Mouse (Mus musculus): ENCODE results near the gene Nbr1.
"Not testable (repeated sequence)": the region's sequence is repeated elsewhere in the genome, so short reads cannot be mapped to it uniquely, and the experiment has no call there.

The Nbr1 gene

DNA sequence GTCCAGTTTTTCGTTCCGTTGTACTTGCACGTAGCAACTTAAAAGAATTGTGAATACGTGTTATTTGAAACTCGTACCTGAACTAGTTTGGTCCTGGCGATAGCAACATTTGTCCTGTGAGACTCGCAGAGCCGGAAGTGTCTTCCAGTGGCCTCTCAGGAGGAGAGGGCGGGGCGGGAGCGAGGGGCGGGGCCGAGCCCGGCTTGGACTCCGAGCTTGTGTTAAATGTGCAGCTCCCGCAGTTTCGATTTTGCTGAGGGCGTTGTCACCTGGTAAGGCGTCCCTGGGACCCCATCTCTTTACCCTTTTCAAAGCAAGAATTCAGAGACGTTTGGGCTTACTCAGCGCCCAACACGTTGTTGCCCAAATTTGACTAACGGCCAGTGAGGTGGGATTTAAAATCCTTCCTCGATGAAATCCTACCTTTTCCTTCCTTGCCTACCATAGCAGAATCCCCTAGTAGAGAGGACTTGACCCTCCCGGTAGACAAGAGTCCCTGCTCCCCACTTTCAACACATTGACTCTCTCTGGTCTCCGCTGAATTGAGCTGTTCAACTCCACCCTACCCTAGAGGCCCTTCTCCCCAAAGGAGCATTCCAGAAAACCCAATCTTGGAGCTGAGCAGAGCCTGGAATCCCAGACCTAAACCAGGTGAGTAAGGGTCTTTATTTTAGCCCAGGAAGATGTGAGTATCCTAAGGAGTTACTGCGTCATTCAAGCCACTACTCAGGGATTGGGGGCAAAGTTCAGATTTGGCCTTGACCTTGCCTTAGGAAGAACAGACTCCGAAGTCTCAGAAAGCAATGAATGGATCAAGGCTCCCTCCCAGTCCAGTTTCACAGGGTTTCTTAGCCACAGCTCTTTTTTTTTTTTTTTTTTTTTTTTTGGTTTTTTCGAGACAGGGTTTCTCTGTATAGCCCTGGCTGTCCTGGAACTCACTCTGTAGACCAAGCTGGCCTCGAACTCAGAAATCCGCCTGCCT is 30.4 kb downstream of the Nbr1 start, which contains the start of gene Tmem106a:
Gene Tmem106a (plus strand): TSS at position 189 of the 982 bp plus-strand sequence.
- DNase-seq (ENCODE audit: low spot score in 2 of 2): no peak

DNA sequence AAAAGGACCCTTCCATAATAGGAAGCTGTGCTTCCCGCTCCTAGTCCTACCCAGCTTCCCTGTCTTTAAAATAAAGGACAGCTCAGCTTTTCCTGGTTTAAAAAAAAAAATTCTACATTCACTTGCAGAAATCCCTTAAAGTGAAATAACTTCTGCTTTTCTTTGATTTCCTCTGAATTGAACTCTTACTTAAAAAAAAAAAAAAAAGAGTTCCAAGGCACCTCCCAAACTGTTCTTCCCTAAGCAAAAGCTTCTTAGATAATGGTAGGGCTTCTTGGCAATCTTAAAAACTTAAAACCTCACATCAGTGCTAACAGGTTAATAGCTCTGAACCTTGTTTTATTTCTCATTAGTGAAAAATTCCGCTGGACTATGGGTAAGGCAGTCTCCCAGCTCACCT is 31.3 kb downstream of the Nbr1 start:
- no peak for DNase-seq (ENCODE audit: low spot score in 2 of 2)

DNA sequence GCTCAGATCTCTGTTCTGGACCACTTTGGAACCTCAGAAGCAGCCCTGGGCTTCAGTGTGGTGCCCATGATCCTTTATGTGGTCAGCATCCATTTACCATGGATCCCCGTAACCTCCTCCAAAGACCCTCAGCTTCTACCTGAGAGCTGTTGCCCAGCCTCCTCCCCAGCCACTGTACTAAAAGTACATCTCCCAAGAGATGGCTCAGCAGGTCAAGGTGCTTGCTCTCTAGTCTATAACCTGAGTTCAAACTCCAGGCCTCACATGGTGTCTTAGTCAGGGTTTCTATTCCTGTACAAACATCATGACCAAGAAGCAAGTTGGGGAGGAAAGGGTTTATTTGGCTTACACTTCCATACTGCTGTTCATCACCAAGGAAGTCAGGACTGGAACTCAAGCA is 33.1 kb downstream of the Nbr1 start:
- not testable (repeated sequence) for DNase-seq (ENCODE audit: low spot score in 2 of 2)

DNA sequence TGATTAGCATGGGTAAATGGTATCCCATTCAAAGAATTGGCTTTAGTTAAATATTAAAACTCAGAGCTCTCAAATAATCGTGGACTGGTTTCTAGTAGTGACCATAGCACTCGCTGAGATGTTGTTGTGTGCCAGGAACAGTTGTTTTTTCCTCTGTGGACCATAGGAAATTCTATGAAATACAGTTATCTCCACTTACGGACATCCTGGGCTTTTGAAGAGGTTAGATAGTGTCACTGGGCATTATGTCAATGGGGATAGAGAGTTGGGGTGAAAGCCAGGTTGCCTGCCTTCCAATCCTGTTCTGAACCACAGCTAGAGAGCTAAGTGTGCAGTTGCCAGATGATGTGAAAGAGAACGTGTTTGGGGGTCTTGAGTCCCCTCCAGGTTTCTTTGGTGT is 33.9 kb downstream of the Nbr1 start:
- no peak for DNase-seq (ENCODE audit: low spot score in 2 of 2)

DNA sequence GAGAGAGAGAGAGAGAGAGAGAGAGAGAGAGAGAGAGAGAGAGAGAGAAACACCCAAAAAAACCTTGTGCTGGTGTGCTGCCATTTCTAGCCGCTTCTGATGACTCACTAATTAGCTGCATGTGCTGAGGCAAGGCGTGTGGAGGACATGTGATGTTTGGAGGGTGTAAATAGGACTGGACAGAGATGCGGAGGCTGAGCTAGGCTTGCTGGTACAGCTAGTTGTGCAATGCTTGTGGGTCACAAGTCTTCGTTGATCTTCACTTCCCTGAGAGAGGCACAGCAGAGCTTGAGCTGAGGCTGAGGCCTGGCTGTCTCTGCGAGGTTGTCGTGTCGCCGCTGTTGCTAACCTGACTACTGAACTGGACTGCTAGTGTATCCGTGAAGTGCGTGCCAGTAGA is 35.7 kb downstream of the Nbr1 start:
- peak in 1 of 2 experiments; percentile 19 for DNase-seq (ENCODE audit: low spot score in 2 of 2)

DNA sequence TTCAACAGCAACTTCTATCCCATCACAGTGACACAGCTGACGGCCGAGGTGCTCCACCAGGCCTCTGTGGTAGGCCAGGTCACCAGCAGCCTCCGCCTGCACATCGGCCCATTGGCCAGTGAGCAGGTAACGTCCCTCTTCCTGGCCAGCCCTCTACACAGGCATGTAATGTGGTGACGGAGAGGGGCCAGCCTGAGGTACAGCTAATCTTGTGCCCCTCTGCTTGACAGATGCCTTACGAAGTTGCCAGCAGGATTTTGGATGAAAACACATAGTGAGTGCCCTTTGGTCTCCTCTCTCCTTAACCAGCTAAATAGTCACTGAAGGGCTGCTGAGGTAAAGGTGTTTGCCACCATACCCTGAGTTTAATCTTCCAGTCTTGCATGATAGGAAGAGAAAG is 36.9 kb downstream of the Nbr1 start:
- DNase-seq (ENCODE audit: low spot score in 2 of 2): no peak

DNA sequence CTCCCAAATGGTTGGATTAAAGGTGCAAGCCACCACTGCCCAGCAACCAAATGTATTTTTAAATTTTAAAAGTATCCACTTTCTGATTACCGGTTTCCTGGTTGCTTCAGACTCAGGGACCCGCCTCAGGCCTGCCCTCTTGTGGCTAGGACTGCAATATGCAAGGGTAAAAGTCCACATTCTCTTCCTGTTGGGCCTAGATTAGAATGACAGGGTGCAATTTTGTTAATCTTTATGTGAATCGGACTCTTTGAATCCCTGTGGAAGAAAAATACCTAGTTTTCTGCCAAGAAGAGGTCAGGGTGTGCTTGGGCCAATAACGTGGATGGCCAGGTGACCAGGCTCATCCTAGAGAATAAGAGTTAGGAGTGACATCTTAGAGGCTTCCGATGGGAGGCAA is 37.5 kb downstream of the Nbr1 start:
- peak in 1 of 2 experiments; percentile 46 for DNase-seq (ENCODE audit: low spot score in 2 of 2)

DNA sequence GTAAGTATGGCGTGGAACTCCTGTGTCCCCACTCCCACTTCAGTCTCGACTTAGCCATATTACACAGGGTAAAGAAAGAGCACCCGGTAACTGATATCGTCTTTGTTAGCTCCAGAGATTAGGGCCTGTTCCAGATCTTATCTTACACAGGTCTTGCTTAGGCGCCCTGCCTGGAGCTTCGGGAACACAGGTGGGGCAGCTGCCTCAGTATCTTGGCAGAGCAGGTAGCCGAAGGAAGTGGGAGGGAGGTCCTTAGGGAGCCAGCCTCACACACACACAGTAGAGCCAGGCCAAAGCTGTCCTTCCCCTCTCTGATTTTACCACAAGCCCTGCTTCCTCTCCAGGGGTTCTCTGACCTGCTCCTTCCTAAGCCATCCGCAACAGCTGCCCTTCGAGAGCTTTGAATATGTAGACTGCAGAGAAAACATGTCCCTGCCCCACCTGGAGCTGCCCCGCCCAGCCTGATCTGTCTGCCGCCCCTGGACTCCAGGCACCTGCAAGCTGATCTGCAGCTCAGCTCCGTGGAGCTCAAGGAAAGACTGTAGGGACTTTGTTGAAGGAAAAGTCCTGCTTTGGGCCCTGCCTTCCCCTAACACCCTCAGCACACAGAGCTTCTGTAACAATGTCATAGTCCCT is 38.2 kb downstream of the Nbr1 start:
- DNase-seq (ENCODE audit: low spot score in 2 of 2): no peak

DNA sequence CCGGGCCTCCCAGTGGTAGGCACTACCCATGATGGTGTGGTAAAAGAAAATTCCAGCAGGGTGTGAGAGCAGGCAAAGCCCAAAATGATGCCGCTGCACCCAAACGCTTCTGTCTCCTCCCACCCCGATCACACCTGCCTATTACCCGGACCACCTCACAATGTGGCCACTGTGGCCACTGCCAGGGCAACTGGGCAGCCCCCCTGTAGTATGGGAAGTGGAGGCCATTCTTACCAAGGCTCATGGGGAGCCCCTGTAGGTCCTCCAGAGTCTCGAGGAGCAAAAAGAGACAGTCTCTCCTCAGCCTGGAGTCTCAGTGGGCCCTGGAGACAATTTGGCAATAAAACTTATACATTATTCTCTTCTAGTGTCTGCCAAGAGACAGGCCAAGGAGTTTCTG is 47.2 kb downstream of the Nbr1 start, which contains the start of gene Gm11634:
Gene Gm11634 (minus strand): TSS at position 101 of the 400 bp plus-strand sequence.
- no peak for DNase-seq (ENCODE audit: low spot score in 2 of 2)

DNA sequence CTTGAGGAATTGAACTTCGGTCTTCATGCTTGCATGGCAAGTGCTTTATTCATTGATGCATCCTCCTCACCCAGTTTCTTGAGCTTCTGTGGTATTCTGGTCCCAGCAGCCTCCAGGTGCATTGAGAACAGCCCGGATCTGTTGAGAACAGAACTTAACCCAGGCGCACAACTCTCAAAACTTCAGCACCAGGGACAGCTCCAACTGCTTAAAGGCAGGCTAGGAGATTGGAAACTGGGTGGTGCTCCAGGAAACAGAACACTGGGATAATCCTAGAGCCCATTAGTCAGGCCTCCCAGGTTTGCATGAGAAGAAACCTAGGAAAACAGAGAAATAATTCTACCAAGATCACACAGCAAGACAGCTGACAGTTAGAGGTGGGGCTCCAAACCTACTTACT is 50.5 kb downstream of the Nbr1 start:
- no peak for DNase-seq (ENCODE audit: low spot score in 2 of 2)

DNA sequence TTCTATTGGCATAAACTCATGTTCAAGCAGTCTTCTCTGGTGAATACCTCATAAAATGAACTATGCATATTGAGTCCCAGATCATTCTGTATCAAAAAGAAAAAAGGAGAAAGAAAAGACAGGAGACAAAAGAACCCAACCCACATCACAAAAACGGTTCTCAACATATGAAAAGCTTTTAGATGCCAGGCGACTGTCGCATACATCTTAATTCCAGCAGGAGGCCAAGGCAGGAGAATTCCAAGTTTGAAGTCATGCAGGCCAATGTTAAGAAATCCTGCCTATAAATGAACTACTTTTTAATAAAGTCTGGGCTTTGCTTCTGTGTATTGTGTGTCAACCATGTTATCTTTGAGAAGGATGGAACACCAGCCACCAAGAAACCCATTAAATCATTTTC is 52.2 kb downstream of the Nbr1 start:
- DNase-seq (ENCODE audit: low spot score in 2 of 2): no peak

DNA sequence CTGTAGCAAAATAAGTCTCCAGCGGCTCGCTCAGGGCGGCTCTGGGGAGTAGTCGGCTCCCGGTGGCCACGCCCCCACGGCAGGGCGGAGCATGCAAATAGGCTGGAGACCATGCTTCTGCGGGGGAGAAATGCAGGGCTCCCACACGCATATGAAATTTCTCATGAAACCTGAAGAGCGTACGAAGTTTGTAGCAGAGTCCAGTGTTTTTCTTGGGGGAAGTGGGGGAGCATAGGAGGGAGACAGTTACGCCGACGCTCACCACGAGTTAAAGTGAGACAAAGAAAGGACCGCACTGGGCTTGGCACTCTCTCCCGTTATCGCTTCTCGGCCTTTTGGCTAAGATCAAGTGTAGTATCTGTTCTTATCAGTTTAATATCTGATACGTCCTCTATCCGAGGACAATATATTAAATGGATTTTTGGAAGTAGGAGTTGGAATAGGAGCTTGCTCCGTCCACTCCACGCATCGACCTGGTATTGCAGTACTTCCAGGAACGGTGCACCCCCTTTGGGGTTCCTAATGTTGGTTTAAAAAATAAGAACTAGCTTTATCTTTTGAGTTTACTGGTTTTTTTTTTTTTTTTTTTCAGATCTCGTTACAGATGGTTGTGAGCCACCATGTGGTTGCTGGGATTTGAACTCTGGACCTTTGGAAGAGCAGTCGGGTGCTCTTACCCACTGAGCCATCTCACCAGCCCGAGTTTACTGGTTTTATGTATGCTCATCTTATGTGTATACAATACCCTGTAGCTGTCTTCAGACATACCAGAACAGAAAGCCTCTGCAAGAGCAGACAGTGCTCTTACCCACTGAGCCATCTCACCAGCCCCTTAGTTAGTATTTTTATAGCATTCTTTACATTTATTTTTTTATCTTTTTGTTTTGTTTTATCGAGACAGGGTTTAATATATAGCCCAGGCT is 52.8 kb downstream of the Nbr1 start:
- peak in 1 of 2 experiments; percentile 40 for DNase-seq (ENCODE audit: low spot score in 2 of 2)

DNA sequence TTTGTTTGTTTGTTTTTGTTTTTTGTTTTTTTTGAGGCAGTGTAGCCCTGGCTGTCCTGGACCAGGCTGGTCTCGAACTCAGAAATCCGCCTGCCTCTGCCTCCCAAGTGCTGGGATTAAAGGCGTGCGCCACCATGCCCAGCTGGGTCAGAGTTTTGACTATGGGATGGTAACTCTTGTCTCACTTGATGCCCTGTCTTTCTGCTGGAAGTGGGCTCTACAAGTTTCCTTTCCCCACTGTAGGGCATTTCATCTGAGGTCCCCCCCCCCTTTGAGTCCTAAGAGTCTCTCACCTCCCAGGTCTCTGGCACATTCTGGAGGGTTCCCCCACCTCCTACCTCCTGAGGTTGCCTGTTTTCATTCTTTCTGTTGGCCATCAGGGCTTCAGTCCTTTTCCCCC is 55.2 kb downstream of the Nbr1 start:
- not testable (repeated sequence) for DNase-seq (ENCODE audit: low spot score in 2 of 2)

DNA sequence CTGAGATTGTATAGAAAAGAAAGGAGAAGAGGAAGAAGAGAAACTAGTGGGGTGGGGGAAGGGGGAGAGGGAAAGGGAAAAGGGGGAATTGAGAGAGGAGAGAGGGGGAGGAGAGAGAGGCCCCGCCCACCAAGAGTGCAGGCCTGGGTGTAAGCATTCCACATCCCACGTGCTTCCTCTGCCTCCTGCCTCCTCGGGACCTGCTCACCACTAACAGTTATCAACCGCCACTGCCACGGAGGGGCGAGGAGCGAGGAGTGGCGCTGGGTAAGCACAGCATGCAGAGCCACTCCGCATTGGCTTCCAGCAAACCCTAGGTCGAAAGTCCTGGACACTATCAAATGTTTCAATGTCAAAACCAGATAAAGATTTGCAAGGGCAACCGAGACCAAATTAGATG is 58.5 kb downstream of the Nbr1 start:
- DNase-seq (ENCODE audit: low spot score in 2 of 2): no peak

DNA sequence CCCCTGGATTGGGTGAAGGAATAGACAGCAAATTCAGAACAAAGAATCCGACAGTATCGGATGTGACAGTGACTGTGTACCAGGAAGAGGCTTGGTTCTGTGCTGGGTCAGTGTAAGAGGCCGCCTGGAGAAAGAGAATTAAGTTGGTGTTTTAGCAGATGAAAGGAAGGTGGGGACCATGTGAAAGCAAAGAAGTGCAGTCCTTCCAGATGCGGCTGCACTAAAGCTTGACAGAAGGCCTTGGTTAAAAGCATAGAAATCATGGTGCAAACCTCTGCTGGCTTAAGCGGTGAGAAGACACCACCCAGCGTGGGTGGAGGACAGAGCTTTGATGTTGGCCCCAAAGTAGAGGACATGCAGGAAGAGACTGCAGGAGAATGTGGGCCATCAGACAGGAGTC is 61.6 kb downstream of the Nbr1 start:
- DNase-seq (ENCODE audit: low spot score in 2 of 2): no peak

DNA sequence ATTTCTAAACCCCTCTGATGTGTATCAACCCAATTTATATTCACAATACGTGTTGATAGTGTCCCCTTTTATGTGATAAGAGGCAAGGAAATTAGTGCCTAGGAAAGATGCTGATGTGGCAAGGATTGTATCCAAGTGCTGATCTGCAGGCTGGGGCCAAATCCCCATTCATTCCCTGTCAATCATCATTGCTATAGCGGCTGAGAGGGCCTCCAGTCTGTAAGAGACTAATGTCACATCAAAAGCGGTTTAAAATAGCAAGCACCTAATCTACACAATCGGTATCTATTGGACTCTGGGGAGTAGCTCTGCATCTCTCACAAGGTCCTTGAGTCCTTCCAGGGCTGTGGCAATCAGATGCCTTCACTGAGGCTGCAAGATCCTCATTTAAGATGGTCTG is 62.2 kb downstream of the Nbr1 start:
- no peak for DNase-seq (ENCODE audit: low spot score in 2 of 2)

DNA sequence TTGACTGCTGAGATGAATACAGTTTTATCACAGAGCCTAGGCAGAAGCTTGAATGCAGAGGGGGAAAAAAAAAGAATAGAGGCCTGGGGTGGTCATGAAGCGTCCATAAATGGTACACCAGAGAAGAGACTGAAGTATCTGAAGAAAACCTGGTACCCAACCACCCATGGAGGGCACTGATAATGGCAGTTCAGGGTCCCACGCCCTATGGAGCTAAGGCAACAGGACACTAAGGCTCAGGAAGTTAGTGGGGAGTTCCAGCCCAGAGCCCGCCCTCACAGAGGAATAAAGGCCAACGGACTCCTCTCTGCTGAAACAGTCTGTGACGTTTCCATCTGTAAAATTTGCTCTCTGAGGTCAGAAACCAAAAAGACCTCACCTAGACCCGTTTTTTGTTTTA is 63.4 kb downstream of the Nbr1 start:
- no peak for DNase-seq (ENCODE audit: low spot score in 2 of 2)

DNA sequence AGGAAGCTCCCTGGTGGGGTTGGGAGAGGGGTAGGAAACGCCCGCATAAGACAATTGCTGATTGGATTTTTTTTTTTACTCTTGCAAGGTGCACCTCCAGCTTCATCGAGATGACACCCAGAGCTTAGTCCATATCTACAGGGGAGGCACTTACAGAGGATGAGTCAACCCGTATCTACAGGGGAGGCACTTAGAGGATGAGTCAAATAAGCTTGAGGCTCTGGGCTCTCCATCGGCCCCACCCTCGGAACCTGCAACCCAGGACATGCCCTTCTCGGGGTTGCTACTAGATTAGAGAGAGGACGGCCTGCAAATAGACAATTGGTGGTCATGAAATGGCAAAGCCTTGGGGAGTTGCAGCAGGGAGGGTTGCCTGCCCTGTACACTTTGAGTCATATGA is 64.2 kb downstream of the Nbr1 start:
- no peak for DNase-seq (ENCODE audit: low spot score in 2 of 2)

DNA sequence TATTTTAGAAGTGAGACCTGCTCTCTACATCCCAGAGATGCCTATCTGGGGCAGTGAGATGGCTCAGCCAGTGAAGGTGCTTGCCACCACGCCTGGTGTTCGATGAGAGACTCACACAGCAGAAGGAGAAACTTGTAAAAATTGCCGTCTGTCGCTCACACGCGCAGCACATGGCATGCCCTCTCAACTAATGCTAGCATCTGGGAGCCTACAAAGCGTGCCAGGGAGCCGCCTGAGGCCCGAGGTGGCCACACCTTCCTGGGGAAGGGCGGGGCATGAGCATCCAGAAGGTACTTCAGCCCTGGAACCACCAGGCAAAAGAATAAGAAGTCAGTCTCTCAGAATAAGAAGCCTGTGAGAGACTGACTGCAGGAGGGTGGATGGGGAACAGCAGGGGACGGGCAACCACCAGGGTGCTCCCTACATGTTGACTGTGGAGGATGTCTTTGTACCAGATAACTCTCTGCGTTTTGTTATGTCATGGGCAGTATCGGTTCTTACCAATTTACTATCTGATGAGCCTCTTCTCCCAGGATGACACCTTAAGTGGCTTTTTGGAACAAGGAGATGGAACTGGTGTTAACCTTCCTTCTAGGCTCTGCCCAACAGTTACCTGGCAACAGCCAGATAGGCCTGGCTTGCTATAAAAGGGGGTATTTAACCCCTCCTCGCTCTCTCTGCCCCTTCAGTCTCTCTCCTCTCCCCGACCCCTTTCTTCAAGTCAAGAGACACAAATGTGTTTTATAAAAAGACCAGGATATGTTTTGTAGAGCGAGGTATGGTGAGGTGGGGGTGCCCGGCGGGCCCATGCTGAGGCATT is 65.2 kb downstream of the Nbr1 start:
- no peak for DNase-seq (ENCODE audit: low spot score in 2 of 2)

DNA sequence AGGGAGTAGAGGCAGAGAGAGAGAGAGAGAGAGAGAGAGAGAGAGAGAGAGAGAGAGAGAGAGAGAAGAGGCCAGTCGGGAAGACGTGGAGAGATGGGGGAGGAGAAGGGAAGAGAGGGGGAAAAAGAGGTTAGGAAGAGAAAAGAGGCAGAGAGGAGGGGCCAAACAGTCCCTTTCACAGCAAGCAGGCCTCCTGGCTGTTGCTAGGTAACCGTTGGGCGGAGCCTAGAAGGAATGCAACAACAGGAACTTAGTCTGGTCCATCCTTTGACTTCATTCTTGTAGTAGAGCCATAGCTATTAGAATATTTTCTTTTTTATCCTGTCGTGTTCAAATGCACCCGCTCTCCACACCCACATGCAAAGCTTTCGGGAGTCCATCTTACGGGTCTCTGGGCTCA is 65.9 kb downstream of the Nbr1 start:
- no peak for DNase-seq (ENCODE audit: low spot score in 2 of 2)

DNA sequence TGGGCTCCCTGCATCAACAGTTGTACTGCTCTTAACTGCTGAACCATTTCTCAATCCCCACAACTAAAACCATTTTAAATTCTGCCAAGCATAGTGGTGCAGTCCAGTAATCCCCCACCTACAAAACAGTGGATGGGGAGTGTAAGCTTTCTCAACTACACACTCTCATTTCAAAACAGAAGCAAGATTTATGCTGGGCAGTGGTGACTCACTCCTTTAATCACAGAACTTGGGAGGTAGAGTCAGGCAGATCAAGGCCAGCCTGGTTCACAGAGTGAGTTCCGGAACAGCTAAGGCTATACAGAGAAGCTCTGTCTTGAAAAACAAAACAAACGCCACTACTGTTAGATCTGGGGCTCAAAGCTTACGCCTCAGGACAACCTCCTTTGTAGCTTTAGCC is 66.6 kb downstream of the Nbr1 start:
- DNase-seq (ENCODE audit: low spot score in 2 of 2): no peak
